Mouse (Mus musculus) liver, postnatal 0 days (tissue): ENCODE measurements around the gene Sh3bgr.
A peak's percentile ranks its signal among the peaks of the same experiment; 100 is the strongest.

Experiments used
- CTCF ChIP-seq: sonication (generic); IDR thresholded peaks from 2 replicates; pipeline ENCODE4 v1.5.1; 2016; ENCODE audit warnings: antibody characterized with exemption, low read depth
- EP300 ChIP-seq: IDR thresholded peaks from 2 replicates; pipeline ENCODE4 v1.6.1; 2016; ENCODE audit warnings: antibody characterized with exemption, low read depth, mild to moderate bottlenecking

- peak; percentile 92 for TF ChIP-seq CTCF
- TF ChIP-seq EP300, result no peak
These were observed 48.7 kb upstream of the Sh3bgr start for GRCm38 (mm10) chr16:96151551-96151950.
